Mouse (Mus musculus) liver, adult (tissue): Measurements from ENCODE around the gene Tceal5.
"Not testable (repeated sequence)": the region's sequence is repeated elsewhere in the genome, so short reads cannot be mapped to it uniquely, and the experiment has no call there.

Source experiments
- GATA4 ChIP-seq: IDR thresholded peaks from 2 replicates; pipeline ENCODE4 v1.6.1; 2014; ENCODE audit warnings: mild to moderate bottlenecking, low read length; ENCODE audit not compliant: insufficient replicate concordance

The Tceal5 gene

DNA sequence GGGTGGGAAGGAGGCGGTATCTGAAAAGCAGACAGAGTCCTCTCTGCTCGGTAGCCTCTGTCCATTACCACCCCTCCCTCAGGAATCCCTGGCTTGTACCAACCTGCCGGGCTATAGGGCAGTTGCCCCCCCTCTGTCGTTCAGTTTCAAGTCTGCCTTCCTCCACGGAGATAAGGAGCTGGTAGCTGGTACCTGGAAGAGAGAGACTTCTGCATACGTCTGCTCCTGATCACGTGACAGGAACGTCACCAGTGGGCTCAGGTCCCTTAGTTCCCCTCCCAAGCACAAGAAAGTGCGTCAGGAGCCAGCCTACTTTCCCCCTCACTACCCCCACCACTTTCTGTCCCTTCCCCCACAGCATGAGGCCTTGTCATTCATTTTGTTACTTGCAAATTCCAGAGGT, at the start of gene Tceal5:
Gene Tceal5 (minus strand): TSS at position 213 of the 403 bp plus-strand sequence.
- no peak for TF ChIP-seq GATA4

DNA sequence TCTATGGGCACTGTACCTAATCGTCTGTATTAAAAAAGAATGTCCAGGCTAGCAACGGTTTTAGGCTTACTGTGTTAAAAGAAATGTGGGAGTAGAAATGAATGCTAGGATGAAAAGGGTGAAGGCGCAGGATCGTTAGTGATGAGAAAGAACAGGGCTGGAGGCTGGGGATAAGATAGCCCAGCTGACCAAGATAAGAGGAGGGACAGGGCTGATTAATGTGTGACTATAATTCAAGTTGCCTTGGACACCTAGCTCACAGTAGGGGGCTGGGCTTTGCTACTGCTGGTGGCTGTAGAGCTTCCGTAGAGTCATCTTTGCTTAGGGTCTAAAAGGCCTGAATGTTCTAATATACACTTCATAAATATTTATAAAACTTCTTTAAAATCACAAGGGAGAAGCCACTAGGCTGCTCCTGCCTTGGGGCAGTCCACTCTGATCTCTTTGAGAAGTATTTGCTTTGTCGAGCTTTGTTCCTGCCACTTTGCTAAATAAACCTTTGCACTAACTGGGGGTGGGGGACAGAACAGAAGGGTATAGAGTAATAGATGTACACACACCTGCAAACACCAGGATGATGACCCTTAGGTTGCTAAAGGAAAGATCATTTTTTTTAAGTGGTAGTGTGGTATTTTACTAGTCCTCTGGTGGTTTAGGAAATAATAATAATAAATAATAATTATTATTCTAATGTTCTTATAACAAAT, 48.5 kb upstream of the Tceal5 start:
- no peak for TF ChIP-seq GATA4

- no peak for TF ChIP-seq GATA4
These were observed 46.0 kb upstream of the Tceal5 start for GRCm38 (mm10) chrX:136249671-136250070.

DNA sequence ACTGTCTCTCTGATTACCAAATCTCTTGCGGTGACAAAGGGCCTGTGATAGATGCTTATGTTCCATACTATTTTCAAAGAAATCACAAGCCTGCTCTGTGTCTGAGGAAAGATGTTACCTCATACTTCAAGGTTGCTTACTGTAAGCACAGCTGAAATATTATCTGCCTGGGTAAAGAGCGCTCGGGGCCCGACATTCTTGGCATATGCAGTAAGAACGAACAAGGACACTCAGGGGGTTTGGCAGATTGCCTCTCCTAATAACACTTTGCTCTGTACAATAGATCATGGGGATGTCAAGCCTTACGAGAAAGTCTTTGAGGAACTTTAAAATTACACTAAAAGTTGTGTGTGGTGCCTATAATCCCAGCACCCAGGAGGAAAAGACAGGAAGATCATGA, 45.1 kb upstream of the Tceal5 start:
- TF ChIP-seq GATA4, result no peak

GRCm38 (mm10) chrX:136245521-136246071, 41.9 kb upstream of the Tceal5 start:
- no peak for TF ChIP-seq GATA4

DNA sequence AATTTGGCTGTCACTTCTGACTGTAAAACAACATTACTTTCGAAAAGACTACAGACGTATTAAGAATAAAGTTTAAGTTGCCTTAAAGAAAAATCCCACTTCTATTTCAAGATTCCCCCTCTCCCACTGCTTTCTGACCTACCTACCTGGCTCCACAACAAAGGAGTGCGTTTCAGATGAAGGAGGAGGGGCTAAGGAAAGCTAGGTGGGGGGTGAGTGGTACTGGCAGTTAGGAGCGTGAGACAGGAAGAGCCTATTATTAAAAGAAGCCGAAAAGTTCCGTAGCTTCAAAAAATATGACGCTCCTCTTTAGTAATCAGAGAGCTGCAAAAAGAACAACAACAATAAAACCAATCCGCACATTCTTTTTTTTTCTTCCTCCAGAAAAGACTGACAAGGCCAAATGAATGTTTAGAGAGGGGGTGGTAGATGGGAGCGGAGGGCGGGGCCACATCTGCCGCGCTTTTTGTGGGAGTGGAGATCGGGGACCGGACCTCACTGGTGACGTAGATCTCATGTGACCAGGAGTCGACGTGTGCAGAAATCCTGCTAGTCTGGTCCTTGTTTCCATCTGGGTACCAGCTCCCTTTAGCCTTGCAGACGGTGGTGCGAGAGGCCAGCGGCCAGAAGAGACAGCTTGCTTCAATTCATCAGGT, 41.0 kb upstream of the Tceal5 start, which contains the start of gene Tceal9:
Gene Tceal9 (plus strand): TSS at position 506 of the 656 bp plus-strand sequence.
- no peak for TF ChIP-seq GATA4

- TF ChIP-seq GATA4, result no peak
These were observed 39.5 kb upstream of the Tceal5 start for GRCm38 (mm10) chrX:136243181-136243580.

DNA sequence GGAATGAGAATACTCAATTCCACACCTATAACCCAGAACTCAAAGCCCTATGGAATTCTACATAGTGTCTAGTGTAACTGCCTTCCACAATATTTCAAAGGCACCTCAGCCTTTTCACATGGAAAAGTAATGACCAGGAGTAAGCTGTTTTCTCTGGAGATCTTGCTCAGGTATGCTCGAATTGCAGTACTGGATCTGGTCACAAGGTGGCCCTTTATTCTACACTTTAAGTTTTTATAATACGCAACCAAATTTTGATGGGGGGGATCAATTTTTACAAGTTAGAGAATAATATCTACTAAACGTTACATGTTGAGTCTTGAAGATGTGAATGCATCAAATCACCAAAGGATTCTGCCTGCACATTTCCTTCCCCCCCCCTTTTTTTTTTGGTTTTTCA, 34.4 kb upstream of the Tceal5 start:
- TF ChIP-seq GATA4, result no peak

DNA sequence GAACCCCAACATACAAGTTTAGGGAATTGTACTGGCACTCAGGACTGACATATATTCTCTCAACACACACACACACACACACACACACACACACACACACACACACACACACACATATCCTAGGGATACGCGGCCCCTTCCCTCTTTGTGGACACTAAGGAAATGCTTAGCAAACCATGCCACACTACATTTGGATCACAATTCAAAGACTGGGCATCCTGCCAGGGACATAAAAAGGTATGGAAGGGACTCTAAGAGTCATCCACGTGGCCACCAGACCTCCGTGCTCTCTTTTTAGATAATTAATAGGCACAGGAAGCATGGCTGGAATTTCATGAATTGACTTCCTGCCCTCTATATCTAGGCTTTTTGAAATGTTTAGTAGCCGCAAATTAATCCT, 24.1 kb upstream of the Tceal5 start:
- TF ChIP-seq GATA4, result no peak

DNA sequence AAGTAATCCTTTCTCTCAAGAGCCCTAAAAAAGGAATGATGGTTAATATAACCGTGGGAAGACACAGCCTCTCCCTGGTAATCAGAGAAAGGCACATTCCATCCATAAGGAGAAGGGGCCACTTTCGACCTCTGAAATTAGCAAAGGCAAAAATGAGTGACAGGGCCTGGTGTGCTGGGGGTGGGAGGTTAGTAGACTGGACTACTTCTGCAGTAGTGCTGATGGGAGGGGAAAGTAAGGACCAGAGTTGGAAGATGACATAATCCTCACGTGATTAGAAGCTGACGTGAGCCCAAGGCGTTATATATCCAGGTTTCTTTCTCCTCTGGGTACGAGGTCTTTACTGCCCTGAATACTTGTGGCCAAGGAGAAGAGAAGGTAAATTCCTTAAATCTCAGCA, 20.0 kb upstream of the Tceal5 start:
- no peak for TF ChIP-seq GATA4

DNA sequence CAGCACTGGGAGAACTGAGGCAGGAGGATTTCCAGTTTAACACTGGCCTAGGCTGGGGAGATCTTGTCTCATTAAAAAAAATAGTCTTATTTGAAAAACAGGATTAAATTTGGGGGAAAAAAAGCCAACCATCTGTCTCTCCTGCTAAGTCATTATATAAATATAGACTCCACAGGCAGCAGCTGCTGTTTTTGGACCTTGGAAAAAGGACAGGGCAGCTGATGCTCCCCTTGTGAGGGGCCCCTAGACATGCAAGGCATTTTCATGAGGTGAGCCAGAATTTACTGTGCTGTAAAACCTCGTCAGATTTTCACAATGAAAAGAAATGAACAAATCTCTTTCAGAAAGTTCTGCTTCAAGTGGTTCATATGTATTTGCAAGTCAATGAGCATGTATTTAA, 12.6 kb upstream of the Tceal5 start:
- no peak for TF ChIP-seq GATA4

- not testable (repeated sequence) for TF ChIP-seq GATA4
These were observed 11.3 kb upstream of the Tceal5 start, which contains the start of the genes Tceal7 and Bex1 for GRCm38 (mm10) chrX:136214729-136215677. Tceal7 (plus strand) TSS chrX:136214779. Bex1 (minus strand) TSS chrX:136215513.

- no peak for TF ChIP-seq GATA4
These were observed 9.7 kb upstream of the Tceal5 start for GRCm38 (mm10) chrX:136213396-136213795.

DNA sequence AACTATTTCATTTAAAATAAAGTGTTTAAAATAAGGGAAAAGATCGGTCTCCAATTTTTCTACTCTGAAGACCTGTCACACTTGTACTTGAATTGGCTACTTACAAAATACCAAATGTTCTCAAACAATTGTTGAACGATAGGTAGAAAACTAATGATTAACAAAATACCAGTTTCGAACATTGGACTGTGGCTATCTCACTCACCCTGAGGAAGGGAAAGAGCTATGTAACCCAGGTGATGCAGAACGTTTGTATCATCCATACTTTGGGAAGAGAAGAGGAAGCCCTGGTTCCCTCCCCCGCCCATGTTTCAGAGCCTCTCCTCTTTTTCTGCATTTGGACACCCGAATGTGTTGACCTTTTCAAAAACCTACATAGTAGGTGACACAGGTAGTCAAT, 730 bp upstream of the Tceal5 start:
- TF ChIP-seq GATA4, result no peak

GRCm38 (mm10) chrX:136203257-136203656, 419 bp downstream of the Tceal5 start:
- TF ChIP-seq GATA4, result no peak
